Mouse (Mus musculus): ENCODE results near the gene Adssl1.

DNA sequence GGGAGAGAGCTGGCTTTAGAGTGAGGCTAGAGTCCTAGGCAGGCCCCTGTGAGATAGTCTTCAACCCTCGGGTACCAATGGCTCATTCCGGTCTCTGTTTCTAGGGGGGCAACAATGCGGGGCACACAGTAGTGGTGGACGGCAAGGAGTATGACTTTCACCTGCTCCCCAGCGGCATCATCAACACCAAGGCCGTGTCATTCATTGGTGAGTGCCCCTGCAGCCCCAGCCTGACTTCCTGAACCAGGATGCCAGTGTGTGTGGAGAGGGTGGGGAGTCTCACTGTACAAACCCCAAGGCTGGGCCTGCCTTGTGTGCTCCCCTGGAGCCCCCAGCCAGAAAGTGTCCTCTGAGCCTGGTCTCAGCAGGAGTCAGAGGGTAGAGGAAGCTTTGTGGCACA is 8.4 kb downstream of the Adssl1 start:
- TF ChIP-seq CTCF (IDR thresholded peaks at IDR 0.05; ENCODE audit: extremely low read depth, insufficient read depth, low read length) = no peak
- TF ChIP-seq POLR2A (IDR thresholded peaks at IDR 0.05; ENCODE audit: extremely low read depth, insufficient read depth, low read length) = no peak

All from cortical plate, adult 2 months (tissue).